Mouse (Mus musculus) B cell, adult 62 days (primary cell): Measurements from ENCODE around the gene Ptpru. TPM values are rescaled to one million over a fixed set of nuclear protein-coding genes. Genes with fewer than 3 reads are reported as not detected.

ENCODE experiments used
- total RNA-seq: library from RNA; stranded (reverse); gene quantifications from 4 replicates; pipeline ENCODE4 v1.2.4, GENCODE M21; 2023

Gene Ptpru
- total RNA-seq: 0.57 to 1.6 TPM (median 0.65 TPM) in 4 replicates

GRCm38 (mm10) chr4:131837872-131838524 is at the start of gene Ptpru:
TSS of gene Ptpru (minus strand) at chr4:131838288.

GRCm38 (mm10) chr4:131873293-131874168 is 35.4 kb upstream of the Ptpru start, which contains the start of gene Srsf4:
TSS of gene Srsf4 (plus strand) at chr4:131873617.

GRCm38 (mm10) chr4:131843290-131843743 is 5.2 kb upstream of the Ptpru start, which contains the start of gene Mecr:
TSS of gene Mecr (plus strand) at chr4:131843470.

Other genes with a start within 250 kb of the Ptpru start
- 21.2 to 27.5 TPM (median 23.9 TPM) in 4 replicates for gene Mecr, start 5.2 kb upstream of the Ptpru start, total RNA-seq
- 78.4 to 97.9 TPM (median 87.1 TPM) in 4 replicates for gene Srsf4, start 35.3 kb upstream of the Ptpru start, total RNA-seq
- gene Tmem200b, start 83.5 kb upstream of the Ptpru start, total RNA-seq: not detected in 4 replicates
- gene Gm10300, start 236.4 kb upstream of the Ptpru start, total RNA-seq: 0.33 to 0.58 TPM in 2 of 4 replicates, not detected in the others
- gene Epb41, start 237.0 kb upstream of the Ptpru start, total RNA-seq: 73.5 to 77.8 TPM (median 75.5 TPM) in 4 replicates